Mouse (Mus musculus) bone marrow, adult 2 months (tissue): ENCODE measurements around the gene Tomm22. TPM values are rescaled to one million over a fixed set of nuclear protein-coding genes. Genes with fewer than 3 reads are reported as not detected.

Source experiments
- H3K27ac ChIP-seq: fragments of 200-500 bp; 2 replicates; pipeline ENCODE4 v1.5.1; 2012; ENCODE audit warnings: low read depth, mild to moderate bottlenecking, control low read depth, inconsistent platforms, low read length; ENCODE audit not compliant: control insufficient read depth, poor library complexity, insufficient read depth
- H3K4me1 ChIP-seq: fragments of 200-500 bp; 2 replicates; pipeline ENCODE4 v1.6.1; 2011; ENCODE audit warnings: low read length; ENCODE audit not compliant: control insufficient read depth, insufficient read depth
- H3K4me3 ChIP-seq: fragments of 200-500 bp; replicated peaks from 2 replicates; pipeline ENCODE3; 2011; ENCODE audit warnings: mild to moderate bottlenecking, low read depth, low read length, control low read depth; ENCODE audit not compliant: control insufficient read depth
- CTCF ChIP-seq: fragments of 200-500 bp; IDR thresholded peaks from 2 replicates; pipeline ENCODE4 v1.5.1; 2011; ENCODE audit warnings: low read length, control low read depth; ENCODE audit not compliant: control insufficient read depth, insufficient read depth
- POLR2A ChIP-seq: fragments of 200-500 bp; IDR thresholded peaks from 2 replicates; pipeline ENCODE4 v1.6.1; 2011; ENCODE audit warnings: low read depth, mild to moderate bottlenecking, control low read depth, low read length, borderline replicate concordance; ENCODE audit not compliant: control insufficient read depth
- WGBS: fragments of 180-500 bp; shearing (Covaris S2); methylation state at CpG from one replicate; pipeline ENCODE4 v1.1.7; 2018; 5-methylcytosine and 5-hydroxymethylcytosine counted together
- polyA plus RNA-seq: library from polyadenylated mRNA; stranded (reverse); fragments of >200 nt; gene quantifications from 2 replicates; pipeline ENCODE4 v1.2.4, GENCODE M21; 2011; ENCODE audit warnings: low replicate concordance; ENCODE audit not compliant: missing spikeins, insufficient read depth, insufficient read length

Gene Tomm22
- polyA plus RNA-seq, 1 experiment, result 126 TPM

GRCm38 (mm10) chr15:79695516-79695915, 24.9 kb downstream of the Tomm22 start:
- H3K4me1 ChIP-seq, result peaks cover 8% of the 10 kb centered on the region; the same call in 1 of the 2 replicates
- no peak for TF ChIP-seq CTCF
- no peak for TF ChIP-seq POLR2A
- no peak overlapping the region for H3K27ac ChIP-seq
- WGBS, result 50% methylated on average over 3 of the region's 3 CpGs
- no peak overlapping the region for H3K4me3 ChIP-seq

DNA sequence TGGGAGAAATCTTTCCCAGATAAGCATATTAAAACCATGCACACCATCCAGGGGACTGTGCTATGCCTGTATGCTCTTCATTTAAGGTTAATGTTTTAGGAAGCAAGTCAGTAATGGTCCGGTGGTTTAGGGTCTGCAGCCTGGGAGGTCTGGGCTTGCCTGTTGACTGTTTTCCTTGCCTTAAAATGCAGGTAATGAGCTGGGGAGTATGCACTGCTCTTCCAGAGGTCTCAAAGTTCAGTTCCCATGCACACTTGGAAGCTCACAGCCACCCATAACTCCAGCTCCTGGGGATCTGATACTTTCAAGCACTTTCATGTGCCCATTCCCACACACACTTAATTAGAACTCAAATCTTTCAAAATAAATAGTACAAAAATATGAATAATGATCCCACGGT, 25.8 kb downstream of the Tomm22 start:
- Histone ChIP-seq H3K27ac (no peak overlapping the region), H3K4me3 (no peak overlapping the region), H3K4me1 (peaks cover 8% of the 10 kb centered on the region; the same call in 1 of the 2 replicates)
- 85% methylated on average over 2 of the region's 2 CpGs for WGBS
- no peak for TF ChIP-seq POLR2A
- no peak for TF ChIP-seq CTCF

DNA sequence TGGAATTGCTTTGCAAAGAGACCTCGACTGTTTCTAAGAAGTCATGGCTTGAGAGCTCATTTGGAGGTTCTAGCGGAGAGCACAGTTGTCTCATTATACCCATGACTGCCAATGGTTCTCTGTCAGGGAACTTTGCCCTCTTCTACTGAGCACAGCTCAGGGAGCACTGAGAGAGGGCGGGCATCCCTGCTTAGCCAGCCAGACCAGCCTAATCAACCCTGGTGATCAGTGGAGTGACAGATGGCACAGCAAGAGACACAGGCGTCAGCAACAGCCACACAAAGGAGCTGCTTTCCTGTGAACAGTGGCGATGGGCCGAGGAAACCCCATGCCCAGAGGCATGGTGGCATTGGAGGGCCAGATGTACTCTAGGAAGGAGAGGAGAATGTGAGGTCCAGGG, 26.4 kb downstream of the Tomm22 start:
- Histone ChIP-seq H3K4me3 (no peak overlapping the region), H3K27ac (peak overlapping the region; percentile 50), H3K4me1 (peaks cover 8% of the 10 kb centered on the region; the same call in 1 of the 2 replicates)
- TF ChIP-seq CTCF, result no peak
- no peak for TF ChIP-seq POLR2A
- 76% methylated on average over 6 of the region's 6 CpGs for WGBS

DNA sequence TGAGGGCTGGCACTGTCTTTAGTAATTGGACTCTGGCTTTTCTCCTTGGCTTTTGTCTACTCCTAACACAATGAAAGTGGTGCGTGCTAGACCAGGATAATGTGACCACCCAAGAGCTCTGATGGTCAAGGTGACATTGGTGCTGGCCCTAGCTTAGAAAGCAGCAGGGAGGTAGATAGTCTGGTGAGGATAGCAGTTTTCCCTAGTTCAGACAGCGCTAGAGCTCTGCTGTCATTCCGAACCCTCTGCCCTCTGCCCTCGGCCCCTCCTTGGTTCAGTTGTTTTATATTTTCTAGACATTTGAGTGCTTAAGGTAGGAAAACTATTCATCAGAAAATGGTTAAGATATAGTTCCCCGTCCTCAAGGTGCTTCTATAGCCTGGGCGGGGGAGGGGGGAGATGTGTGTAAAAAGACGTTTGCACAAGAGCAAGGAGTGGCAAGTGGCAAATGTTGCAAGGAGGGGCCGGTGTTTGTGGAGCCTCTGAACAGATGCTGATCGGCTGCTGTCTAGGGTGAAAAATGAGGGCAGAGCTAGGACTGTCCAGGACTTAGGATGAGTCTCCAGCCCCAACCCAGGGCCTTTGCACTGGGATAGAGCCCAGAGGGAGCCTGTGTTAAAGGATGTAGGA, 27.0 kb downstream of the Tomm22 start:
- TF ChIP-seq CTCF, result no peak
- no peak for TF ChIP-seq POLR2A
- Histone ChIP-seq H3K4me1 (peaks cover 8% of the 10 kb centered on the region; the same call in 1 of the 2 replicates), H3K4me3 (peak overlapping the region; percentile 41), H3K27ac (peak overlapping the region; percentile 84)
- 56% methylated on average over 9 of the region's 9 CpGs for WGBS

- no peak overlapping the region for H3K4me3 ChIP-seq
- 84% methylated on average over 17 of the region's 17 CpGs for WGBS
- H3K27ac ChIP-seq, result no peak overlapping the region
- H3K4me1 ChIP-seq, result no peaks in the 10 kb centered on the region
- TF ChIP-seq POLR2A (no peak), CTCF (no peak)
These were observed 36.0 kb downstream of the Tomm22 start for GRCm38 (mm10) chr15:79706603-79707214.

DNA sequence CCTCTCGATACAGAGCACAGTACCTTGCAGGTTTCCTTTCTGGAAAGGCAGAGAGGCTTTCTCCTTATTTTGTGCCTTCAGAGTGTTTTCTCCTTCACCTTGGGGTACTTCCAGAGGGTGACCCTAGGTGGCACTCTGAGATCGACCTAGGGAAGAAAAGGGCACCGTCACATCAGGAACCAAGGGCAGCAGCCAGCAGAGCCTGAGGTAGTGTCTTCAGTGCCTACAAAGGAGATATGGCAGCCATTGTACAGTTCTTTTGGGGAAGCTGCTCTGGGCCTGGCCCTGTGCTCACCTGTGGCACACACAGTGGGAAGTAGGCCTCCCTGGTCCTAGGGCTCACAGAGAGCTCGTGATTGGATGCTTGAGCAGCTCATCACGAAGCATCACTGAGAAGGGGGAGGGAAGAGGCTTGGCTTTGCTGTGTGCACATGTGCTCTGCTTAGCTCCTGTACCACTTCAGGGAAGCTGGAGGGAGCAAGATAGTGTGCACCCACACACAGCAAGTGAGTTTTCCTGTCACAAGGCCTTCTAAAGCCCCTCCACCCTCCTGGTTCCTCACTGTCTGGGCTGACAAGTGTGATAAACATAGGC, 37.7 kb downstream of the Tomm22 start:
- TF ChIP-seq CTCF (peak; percentile 36; the same call in 1 of the 2 replicates), POLR2A (no peak)
- Histone ChIP-seq H3K4me3 (no peak overlapping the region), H3K27ac (no peak overlapping the region), H3K4me1 (no peaks in the 10 kb centered on the region)
- 87% methylated on average over 5 of the region's 5 CpGs for WGBS

- H3K4me3 ChIP-seq, result no peak overlapping the region
- H3K27ac ChIP-seq, result no peak overlapping the region
- H3K4me1 ChIP-seq, result no peaks in the 10 kb centered on the region; the same call in 1 of the 2 replicates
- TF ChIP-seq CTCF (no peak), POLR2A (no peak)
- 92% methylated on average over 7 of the region's 7 CpGs for whole genome bisulfite sequencing
These were observed 45.0 kb downstream of the Tomm22 start for GRCm38 (mm10) chr15:79715646-79716045.

DNA sequence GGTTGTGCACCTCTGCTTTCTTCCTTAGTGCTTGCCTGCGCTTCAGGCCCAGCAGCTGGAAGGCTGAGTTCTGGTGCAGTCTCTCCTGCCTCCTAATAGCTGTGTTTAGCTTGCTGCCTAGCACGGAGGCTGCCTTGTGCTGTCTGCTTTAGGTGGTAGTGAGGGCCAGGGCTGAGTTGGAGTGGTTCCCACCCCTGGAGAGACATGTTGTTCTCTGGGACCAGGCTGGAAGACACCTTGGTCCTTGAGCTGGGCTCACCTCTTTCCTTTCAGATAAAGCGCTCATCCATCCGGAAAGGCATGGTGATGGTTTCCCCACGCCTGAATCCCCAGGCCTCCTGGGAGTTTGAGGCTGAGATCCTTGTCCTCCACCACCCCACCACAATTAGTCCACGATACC, 46.0 kb downstream of the Tomm22 start:
- no peak overlapping the region for H3K4me3 ChIP-seq
- TF ChIP-seq CTCF (no peak), POLR2A (no peak)
- no peaks in the 10 kb centered on the region; the same call in 1 of the 2 replicates for H3K4me1 ChIP-seq
- no peak overlapping the region for H3K27ac ChIP-seq
- WGBS, result 94% methylated on average over 6 of the region's 6 CpGs
